Mouse (Mus musculus) adrenal gland, postnatal 10 days (tissue): ENCODE data around the gene Cd7. TPM values are rescaled to one million over a fixed set of nuclear protein-coding genes. Genes with fewer than 3 reads are reported as not detected.
"Not testable (repeated sequence)": the region's sequence is repeated elsewhere in the genome, so short reads cannot be mapped to it uniquely, and the experiment has no call there.

Source experiments
- DNase-seq: peaks from one replicate; pipeline ENCODE4 v3.0.0; 2021; ENCODE audit warnings: mixed read lengths
- total RNA-seq, 2 experiments: library from RNA; stranded (reverse); gene quantifications; 2 replicates each; pipeline ENCODE4 v1.2.3; 2021

Cd7 gene
- total RNA-seq, 2 experiments from 2014 or later, result 1.7 to 2.8 TPM

- no peak for DNase-seq
Observed at GRCm38 (mm10) chr11:121047826-121048399, 8.7 kb upstream of the Cd7 start.

- no peak for DNase-seq
Observed at GRCm38 (mm10) chr11:121045286-121045685, 6.1 kb upstream of the Cd7 start.

DNA sequence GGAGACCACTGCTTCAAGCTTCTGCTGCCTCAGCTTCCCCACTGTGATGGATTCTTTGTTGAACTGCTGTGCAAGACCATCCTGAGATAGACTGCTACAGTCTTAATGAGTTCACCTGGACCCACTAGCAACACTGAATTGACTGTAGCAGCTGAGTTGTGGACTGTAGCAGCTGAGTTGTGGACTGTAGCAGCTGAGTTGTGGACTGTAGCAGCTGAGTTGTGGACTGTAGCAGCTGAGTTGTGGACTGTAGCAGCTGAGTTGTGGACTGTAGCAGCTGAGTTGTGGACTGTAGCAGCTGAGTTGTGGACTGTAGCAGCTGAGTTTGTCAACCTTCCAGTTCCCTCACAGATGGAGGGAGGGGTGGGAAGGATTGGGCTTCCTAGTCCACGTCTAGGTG is 3.8 kb upstream of the Cd7 start:
- not testable (repeated sequence) for DNase-seq

DNA sequence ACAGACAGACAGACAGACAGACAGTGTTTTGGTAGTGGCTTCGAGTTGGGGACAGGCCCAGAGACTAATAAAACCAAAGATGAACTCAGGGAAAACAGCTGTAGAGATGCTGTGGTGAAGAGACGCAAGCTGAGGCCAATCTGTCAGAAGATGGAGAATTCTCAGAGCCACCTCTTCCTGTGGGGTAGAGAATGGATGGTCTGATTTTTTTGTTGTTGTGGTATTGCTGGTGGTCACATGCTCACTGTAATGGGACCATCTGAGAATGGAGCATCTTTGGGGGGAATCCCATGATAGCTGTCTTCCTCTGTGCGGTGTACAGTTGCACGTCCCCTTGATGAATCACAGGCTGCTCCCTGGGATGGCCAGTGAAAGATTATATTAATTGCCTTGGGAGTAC is 3.3 kb upstream of the Cd7 start:
- no peak for DNase-seq

GRCm38 (mm10) chr11:121041636-121042035 is 2.4 kb upstream of the Cd7 start:
- DNase-seq, result no peak

DNA sequence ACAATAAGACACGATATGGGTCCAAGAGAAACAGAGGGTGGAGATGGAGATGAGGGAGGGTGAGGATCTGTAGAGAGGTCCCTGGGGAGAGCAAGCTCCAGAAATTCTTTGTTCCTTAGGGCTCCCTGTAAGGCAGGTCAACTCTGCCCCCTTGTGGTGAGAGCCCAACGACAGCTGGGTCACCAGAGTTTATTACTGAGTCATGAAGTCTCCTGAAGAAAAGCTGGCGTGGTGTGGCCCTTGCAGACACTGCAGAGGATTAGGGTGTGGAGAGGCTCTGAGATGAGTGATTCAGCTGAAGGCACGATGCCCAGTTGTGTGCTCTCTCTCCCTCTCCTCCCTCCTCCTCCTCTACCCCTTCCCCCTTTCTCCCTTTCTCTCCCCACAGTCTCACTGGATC is 2.0 kb upstream of the Cd7 start:
- peak; percentile 93 for DNase-seq

GRCm38 (mm10) chr11:121038366-121039240 is 615 bp downstream of the Cd7 start:
- DNase-seq, result no peak

GRCm38 (mm10) chr11:121033118-121033517 is 6.1 kb downstream of the Cd7 start:
- no peak for DNase-seq

DNA sequence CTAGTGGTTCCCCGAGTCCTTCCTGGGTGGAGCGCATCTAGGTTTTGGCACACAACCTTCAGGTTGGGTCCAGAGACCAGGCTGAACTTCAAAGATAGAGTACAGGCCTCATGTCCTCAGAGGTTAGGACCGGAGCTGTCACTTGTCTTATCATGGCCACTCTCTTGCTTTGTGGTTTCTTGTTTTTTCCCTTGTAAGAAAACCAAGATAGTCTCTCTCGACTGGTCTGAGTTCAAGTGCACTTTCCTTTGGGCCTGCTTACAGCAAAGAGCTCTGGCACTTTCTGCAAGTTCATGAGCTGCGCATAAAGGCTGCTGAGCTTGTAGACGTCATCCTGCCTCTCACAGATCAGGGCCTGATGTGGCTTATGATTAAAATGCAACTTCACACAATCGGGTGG is 12.0 kb downstream of the Cd7 start:
- no peak for DNase-seq

- no peak for DNase-seq
Observed at GRCm38 (mm10) chr11:121024163-121024562, 15.1 kb downstream of the Cd7 start.

DNA sequence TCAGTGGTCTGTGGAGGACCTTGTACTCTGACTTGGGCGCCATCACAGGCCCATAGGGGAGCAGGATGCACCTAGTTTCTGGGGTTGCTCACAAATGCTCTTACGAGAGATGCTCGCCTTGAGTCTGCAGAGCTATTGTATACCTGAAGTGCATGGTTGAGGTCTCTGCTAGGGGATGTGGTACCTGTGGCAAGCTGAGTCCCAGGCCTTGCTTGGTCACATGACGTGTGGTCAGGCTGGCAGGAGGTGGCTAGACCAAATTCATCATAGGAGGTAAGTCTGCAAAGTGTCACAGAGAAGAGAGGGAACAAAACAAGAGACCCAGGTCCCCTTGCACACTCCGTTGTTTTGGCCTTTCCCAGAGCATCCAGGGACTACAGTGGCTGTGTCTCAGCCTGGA is 19.7 kb downstream of the Cd7 start:
- no peak for DNase-seq

- DNase-seq, result peak; percentile 77
Observed at GRCm38 (mm10) chr11:121017703-121018102, 21.5 kb downstream of the Cd7 start.

- DNase-seq, result no peak
Observed at GRCm38 (mm10) chr11:121015472-121015871, 23.7 kb downstream of the Cd7 start.

- DNase-seq, result no peak
Observed at GRCm38 (mm10) chr11:121014896-121015300, 24.3 kb downstream of the Cd7 start.

DNA sequence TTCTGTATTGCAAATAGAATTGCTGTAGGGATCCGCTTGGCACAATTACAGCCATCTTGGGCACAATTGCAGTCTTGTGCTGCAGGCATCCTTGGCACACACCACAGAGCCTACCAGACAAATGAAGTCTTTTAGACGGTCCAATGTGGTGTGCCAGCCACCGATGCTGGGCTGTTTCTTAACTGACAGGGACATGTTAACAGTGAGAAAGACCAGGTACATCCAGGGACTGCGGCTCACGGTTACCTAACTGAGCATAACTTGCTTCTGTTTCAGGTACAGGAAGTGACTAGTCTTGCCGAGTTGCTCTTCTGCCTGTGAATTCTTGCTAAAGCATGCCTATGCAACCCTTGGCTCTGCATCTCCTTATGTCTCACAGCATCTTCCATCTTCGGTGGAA is 25.6 kb downstream of the Cd7 start:
- DNase-seq, result no peak

DNA sequence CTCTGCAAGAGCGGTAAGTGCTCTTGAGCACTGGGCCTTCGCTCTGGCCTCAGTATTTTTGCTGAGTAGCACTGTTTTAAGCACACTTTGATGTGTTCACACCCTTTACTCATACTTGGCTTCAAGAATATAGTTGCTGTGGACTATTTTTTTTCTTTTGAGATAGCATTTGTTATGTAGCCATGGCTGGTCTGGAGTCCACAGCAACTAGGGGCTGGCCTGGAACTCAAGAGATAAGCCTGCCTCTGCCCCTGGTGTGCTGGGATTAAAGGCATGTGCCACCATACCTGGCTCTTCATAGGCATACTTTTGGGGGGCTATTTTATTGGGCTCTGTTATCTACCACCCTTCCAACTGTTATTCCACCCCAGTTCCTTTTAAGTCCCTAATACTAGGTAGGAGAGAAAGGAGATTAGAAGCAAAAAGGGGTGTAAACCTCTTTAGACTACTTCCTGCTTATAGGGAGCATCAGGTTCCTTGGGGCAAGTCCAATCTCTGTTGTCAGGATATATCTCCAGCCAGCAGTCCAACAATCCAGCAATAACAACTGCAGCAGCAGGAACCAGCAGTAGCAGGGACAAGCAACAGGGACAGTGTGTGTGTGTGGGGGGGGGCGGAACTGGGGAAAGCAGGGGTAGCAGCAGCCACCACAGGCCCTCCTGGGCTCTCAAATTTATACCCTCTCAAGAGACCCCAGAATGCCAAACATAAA is 29.0 kb downstream of the Cd7 start:
- no peak for DNase-seq

- DNase-seq, result no peak
Observed at GRCm38 (mm10) chr11:121006184-121006583, 33.0 kb downstream of the Cd7 start.

- no peak for DNase-seq
Observed at GRCm38 (mm10) chr11:121004281-121004680, 34.9 kb downstream of the Cd7 start.

- peak; percentile 67 for DNase-seq
Observed at GRCm38 (mm10) chr11:121001966-121002365, 37.3 kb downstream of the Cd7 start.

- no peak for DNase-seq
Observed at GRCm38 (mm10) chr11:120994741-120995140, 44.5 kb downstream of the Cd7 start.

- DNase-seq, result no peak
Observed at GRCm38 (mm10) chr11:120993586-120993985, 45.6 kb downstream of the Cd7 start.

- no peak for DNase-seq
Observed at GRCm38 (mm10) chr11:120993080-120993479, 46.1 kb downstream of the Cd7 start.

DNA sequence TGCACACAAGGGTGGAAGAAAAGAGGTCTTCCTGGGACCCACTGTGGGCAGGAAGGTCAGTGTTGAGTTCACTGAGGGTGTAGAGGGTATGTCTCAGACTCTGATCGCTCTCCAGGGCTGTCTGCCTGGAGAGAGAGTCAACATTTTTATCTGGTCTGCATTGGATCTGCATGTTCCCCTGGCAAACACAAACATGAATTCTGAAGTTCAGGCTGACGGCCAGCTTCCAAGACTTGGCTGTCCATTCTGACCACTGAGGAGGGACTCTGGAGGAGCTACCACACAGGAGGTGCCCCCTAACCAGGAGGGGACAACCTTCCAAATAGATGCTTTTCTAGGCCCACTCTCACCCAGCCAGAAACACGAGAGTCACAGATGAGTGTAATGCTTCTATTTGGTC is 47.4 kb downstream of the Cd7 start:
- no peak for DNase-seq
